Mouse (Mus musculus) testis, postnatal 14 days (tissue): ENCODE data around the gene Astl.
"Not testable (repeated sequence)": the region's sequence is repeated elsewhere in the genome, so short reads cannot be mapped to it uniquely, and the experiment has no call there.

Source experiments
- DNase-seq: peaks from one replicate; pipeline ENCODE4 v3.0.0; 2021; ENCODE audit warnings: low spot score

Astl gene

DNA sequence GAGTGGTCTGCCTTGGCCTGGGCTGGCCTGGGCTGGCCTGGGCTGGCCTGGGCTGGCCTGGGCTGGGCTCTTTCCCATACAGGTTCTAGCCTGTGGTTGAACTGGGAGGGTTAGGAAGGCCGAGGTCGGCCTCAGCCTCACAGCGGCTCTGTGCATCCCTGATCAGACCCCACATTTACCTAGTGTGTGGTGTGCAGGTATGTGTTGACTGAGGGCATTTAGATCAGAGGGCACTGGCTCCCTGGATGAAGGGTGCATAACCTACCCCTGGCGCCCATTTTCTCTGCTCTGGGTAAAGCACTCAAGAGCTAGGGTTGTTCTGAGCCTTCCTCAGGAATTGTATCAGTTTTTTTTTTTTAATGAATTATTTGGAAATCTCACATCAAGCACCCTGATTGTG, at the start of gene Astl:
TSS of gene Astl (plus strand) at position 224 of the 400 bp plus-strand sequence.
- DNase-seq = no peak

- DNase-seq = no peak
These were observed 46.2 kb upstream of the Astl start for GRCm38 (mm10) chr2:127292250-127292649.

DNA sequence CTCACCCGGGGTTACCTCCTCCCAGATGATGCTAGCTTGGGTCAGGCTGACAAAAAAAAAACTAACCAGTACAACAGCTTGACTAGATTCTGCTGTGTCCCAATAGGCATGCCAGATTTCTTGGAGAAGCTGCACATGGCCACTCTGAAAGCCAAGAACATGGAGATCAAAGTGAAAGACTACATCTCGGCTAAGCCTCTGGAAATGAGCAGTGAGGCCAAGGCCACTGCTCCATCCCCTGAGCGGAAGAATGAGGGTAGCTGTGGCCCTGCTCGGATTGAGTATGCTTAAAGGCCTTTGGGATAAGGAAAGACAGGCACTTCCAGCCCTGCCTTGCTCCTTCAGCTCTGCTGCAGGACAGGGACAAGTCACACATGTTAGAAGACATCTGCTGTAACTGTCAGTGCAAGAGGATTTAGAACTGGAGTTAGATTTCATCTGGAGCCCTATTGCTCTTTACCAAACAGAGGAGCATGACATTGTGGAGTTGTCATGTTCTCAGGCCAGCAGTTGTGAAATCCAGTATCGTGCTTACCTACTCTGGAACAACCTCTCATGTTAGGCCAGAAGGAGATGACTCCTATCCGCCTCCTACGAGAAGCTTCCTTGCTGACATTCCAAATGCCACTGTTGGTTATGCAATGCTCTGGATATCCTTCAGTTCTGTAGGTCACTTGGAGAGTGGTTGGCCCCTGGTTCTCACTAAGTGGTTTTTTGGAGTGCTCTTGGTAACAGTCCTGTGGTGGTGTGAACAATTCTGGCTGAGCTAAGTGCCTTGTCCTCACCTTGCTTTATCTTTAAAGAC, 41.2 kb upstream of the Astl start:
- no peak for DNase-seq

DNA sequence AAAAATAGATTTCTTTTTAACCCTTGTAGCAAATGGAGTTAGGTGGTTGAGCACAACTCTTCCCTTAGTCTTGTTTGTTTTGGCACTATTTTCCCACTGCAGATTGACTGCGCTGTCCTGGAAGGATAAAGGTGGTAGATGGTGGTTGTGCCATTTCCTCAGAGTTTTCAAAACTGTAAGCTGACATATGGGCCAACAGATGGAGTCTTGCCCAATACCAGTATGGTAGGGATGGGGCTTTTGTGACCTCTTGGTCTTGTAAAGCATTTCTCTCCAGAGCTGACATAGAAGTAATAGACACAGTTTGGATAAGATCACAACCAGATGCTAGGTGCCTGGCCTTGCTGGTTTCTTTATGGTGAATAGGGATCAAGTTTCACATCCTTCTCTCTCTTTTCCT, 40.4 kb upstream of the Astl start:
- DNase-seq = no peak

- no peak for DNase-seq
These were observed 37.7 kb upstream of the Astl start for GRCm38 (mm10) chr2:127300701-127301100.

DNA sequence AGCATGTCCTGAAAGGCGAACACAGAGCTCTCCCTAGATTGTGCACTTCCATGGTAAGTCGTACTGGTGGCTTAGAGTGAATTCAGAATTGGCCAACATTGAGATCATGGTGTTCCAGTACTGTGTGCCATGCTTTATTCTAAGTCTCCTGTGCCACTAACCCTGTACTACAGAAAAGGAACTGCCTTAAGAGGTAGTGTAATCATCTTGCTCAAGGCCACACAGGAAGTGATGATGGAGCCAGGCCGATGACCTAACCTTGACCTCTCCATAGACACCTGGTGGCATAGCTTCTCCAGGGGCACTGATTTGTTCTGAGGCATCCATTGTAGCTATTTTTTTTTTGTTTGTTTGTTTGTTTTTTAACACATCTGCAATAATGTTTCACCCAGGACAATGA, 36.6 kb upstream of the Astl start:
- DNase-seq = no peak

DNA sequence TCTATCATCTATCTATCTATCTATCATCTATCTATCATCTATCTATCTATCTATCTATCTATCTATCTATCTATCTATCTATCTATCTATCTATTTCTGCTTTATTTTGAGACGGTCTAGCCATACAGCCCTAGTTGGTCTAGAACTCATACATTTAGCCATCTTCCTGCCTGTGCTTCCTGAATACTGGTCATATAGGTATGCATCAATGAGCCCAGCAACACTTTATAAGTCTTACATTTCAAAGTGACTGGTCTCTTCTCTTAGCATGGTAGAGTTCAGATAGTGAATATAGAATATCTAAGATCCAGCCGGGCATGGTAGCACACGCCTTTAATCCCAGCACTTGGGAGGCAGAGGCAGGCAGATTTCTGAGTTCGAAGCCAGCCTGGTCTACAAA, 34.2 kb upstream of the Astl start:
- DNase-seq = not testable (repeated sequence)

DNA sequence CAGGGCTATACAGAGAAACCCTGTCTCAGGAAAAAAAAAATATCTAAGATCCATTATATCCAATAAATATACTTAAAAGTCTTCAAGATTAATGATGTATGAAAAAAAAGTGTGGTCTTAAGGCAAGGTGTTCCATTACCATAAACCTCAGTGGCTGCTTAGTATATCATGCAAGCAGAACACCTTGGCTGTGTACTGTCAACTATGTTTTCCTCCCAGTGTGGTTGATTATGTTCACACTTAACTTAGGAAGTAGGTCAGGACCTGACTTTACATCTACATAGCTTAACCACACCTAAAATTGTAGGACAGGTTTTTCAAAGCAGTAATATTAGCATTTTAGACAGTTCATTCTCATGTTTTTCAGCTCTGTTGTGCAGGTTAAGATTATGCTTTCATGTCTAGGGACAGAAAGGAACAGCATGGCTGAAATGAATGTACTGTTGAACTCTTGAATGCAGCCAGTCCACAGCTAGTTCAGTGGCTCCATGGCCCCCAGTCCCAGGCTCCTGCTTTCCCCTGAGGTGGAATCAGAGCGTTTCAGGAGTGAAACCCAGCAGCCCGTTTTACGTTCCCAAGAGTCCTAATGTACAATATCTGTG, 33.7 kb upstream of the Astl start:
- DNase-seq = no peak

- no peak for DNase-seq
These were observed 32.3 kb upstream of the Astl start for GRCm38 (mm10) chr2:127306123-127306522.

DNA sequence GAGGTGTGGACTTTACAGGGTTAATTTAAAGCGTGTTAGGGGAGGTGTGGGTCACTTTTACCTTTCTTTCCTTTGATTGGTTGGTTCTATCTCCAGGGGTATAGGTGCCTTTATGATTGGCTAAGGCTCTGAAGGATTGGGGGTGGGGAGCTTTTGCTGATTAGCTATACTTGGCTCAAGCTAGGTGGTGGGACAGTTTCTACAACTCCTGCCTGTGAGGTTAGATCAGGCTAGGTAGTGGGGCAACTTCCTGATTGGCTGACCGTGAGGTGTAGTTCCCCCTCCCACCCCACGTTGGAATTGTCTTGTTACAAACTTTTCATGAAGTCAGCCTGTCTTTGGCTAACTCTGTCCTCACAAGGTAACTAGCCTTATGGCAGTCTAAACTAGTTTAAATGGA, 31.3 kb upstream of the Astl start:
- no peak for DNase-seq

DNA sequence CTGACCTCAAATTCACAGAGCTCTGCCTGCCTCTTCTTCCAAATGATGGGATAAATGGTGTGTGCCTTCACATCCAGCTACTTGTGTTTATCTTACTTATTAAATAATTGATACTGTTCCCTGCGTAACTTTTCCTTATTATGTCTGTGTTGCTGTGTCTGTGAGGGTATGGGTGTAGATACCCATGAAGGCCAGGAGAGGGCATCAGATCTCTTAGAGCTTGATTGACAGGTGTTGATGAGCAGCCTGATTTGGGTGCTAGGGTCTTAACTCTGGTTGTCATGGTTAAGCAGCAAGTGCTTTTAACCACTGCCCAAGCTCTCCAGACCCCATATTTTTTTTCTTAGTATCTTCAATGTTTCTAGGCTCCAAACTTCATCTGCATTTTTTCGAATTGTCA, 29.8 kb upstream of the Astl start:
- no peak for DNase-seq

GRCm38 (mm10) chr2:127310246-127310645, 28.2 kb upstream of the Astl start:
- DNase-seq = no peak

DNA sequence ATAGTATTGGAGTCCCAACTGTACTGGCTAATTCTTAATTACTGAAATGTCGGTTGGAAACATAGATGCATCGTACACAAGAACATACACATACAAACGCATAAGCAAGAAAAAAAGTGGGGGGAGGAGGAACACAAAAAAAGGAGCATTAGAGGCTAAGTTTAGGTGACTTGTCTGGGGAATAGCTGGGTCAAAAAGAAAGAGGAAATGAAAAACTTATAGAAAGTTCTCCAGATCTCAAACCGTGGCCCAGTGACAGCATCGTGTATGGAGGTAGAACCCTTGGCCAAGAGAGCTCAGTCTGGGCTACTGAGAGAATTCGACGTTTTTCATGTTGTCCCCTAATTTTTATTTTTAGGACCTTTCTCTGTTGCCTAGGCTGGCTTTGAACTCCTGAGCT, 27.8 kb upstream of the Astl start:
- DNase-seq = no peak

- DNase-seq = no peak
These were observed 27.2 kb upstream of the Astl start for GRCm38 (mm10) chr2:127311193-127311592.

DNA sequence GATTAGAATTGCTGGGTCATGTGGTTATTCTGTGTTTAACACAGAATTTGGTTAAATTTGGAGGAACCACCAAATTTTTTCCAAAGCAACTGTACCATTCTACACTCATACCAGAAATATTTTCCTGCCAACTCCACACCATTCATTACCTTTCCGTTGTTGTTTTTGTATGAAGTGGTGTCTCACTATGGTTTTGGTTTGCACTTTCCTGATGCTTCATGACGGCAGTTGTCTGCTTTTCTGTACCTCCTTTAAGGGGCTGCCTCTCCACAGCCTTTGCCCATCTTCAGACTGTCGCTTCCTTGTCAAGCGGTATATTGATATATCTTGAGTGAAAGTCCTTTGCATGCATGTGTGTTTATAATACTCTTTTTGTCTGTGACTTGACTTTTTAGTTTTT, 25.6 kb upstream of the Astl start:
- no peak for DNase-seq

DNA sequence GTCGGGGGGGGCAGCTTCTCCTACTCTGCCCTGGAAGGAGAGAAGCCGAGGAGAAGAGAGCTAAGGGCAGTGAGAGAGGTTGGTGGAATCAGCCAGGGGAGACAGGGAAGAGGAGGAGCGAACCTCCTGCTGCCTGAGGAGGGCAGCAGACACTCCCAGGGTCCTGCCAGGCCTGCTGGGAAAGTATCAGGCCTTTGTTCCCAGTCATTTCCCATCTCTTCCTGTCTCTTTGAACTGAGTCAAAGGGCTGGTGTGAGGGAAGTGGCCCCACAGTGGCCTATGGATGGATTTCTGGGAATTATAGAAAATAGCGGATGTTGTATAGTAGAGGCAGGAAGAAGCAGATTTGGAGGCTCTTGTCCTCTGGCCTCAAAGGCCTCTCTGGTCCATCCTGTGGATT, 24.6 kb upstream of the Astl start:
- DNase-seq = no peak

DNA sequence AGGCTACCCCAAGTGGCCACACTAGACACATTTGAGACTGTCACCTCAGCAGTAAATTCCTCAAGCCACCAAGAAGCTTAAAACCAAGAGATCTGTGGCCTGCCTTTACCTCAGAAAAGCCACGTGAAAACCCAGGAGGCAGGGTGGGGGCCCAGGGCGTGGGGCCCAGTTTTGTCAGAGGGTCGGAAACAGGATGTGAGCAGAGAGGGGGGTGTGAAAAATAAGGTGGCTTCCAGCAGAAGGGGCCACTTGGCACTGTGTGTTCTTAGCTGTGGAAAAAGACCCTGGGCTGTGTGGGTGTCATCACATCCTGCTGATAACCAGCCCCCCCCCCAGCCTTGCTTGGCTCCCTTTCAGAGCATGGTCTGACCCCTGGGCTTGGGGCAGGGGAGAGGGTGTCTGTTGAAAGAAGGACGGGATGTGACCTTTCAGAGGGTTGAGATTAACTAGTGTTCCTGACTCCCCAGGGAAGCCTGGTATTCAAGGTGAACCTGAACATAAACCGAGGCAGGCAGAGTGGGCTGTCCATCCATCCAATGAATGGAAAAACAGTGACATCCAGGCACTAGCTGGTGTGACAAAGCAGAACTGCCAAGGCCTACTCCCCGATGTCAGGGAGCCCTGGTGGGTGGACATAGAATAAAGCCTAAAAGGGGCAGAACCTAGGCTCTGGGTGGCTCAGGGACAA, 23.8 kb upstream of the Astl start:
- no peak for DNase-seq

GRCm38 (mm10) chr2:127315155-127315470, 23.3 kb upstream of the Astl start:
- no peak for DNase-seq

DNA sequence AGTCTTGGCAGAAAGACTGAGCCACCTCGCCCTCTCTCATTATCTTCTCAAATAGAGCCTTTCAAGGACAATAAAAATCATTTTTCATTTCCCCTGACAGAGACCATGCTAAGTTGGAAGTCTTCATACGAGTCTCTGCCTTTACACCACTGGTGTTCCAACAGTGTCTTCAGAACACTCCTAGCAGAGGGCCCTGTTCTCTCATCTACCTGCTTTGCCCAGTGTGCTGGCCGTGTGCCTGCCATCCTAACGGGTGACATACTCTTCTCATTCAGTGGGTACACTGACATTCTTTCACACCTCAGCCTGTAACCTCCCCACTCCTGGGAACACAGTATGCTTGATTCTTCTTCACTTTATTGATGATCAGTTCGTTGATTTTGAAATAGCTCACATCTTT, 22.0 kb upstream of the Astl start:
- DNase-seq = no peak

DNA sequence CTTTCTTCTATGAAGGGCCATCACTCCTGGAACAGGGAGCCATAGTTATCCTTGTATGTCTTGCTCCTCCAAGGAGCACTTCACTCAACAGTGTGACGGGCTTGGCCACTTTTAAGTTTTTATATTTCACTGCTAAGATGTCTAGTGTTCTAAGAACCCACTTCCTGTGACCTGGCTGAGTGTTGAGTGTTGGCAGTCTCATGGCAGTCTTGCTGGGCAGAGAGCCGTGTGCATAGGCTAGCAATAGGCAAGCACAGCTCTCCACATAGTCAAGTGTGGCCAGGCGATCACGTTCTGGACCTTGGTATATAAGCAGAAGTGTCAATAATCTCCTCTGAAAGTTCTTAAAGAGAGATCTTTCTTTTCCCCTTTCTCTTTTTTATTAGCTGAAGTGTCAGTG, 20.3 kb upstream of the Astl start:
- DNase-seq = no peak

GRCm38 (mm10) chr2:127319071-127319470, 19.4 kb upstream of the Astl start:
- no peak for DNase-seq

GRCm38 (mm10) chr2:127322671-127323285, 15.7 kb upstream of the Astl start:
- no peak for DNase-seq

DNA sequence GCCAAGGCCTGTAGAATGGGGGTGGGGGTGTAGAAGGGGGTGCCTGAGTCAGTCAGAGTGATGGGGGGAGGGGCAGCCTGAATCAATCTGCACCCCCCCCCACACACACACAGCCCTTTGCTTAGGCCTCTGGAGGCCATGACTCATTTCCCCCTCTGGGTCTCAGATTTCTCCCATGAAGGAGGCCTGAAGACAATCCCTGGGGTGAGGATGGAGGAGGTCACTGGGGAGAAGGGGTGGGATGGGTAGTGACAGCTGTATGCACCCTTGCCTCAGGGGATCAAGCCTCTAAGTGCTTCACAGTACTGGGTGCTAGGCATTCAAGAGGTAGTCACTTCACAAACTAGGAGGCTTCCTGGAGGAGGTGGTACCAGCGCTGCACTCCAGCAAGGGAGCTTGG, 14.8 kb upstream of the Astl start:
- no peak for DNase-seq
